Mouse (Mus musculus): ENCODE measurements around the gene Trim28. TPM values are rescaled to one million over a fixed set of nuclear protein-coding genes. Genes with fewer than 3 reads are reported as not detected.

Gene Trim28
- total RNA-seq, 2 experiments from 2014 or later: 252 to 265 TPM

DNA sequence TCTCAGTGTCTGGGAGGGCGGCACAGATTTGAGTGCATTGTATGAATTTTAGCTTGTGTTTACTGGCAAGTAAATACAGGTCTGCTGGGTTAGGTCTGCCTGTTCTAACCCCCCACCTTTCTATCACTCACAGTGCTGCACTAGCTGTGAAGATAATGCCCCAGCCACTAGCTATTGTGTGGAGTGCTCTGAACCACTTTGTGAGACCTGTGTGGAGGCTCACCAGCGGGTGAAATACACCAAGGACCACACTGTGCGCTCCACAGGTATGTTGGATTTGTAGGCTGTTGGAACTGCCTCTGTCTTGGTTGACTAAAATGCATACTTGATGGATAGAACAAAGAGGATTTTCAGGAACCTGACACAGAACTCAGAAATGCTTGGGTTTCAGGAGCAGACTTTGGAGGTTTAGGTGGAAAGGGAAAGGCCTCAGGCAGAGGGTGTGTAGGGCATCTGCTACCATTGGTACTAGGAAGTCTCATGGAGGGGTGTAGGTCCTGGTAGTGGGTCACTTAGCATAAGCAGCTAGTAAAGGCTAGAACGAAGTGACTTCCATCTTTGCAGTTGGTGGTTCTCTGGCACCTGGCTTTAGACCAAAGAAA lies 26.7 kb downstream of the Trim28 start:
- DNase-seq (ENCODE audit: extremely low spot score in 1 of 2, low spot score in 2 of 2): no peak
- intact Hi-C loops (cut with DNase I): loop anchor here (2.0 kb wide), 1 partner anchor 17 kb away; no protein-coding TSS in a partner anchor

DNA sequence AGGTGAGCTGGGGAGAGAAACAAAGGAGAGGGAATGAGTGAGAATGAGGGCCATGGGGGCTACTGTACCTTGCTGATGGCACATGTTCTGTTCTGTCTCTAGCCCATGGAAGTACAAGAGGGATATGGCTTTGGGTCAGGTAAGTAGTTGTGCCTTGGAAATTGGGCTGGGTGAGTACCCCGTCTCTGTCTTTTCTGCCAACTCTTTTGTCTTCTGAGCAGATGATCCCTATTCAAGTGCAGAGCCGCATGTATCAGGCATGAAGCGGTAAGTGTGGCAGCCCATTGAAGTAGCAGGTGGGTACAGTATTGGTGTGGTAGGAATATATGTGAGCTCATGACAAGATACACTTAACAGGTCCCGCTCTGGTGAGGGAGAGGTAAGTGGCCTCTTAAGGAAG lies 30.1 kb downstream of the Trim28 start:
- no peak for DNase-seq (ENCODE audit: extremely low spot score in 1 of 2, low spot score in 2 of 2)
- intact Hi-C loops (cut with DNase I): no loop called here

DNA sequence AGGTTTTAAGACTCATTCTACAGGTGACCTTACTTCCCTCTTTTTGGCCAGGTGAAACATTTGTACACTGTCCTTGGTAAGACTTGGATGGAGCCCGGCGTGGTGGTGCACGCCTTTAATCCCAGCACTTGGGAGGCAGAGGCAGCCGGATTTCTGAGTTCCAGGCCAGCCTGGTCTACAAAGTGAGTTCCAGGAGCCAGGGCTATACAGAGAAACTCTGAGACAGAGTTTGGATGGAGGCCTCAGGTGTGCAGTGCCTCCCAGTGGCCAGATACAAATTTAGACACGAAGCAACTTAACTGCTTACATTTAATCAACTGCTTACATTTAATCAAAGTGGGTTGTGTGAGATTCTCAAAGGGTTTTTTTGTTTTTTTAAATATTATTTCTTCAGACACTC lies 32.2 kb downstream of the Trim28 start:
- intact Hi-C loops (cut with DNase I): no loop called here
- DNase-seq (ENCODE audit: extremely low spot score in 1 of 2, low spot score in 2 of 2): peak; percentile 7 to 42

DNA sequence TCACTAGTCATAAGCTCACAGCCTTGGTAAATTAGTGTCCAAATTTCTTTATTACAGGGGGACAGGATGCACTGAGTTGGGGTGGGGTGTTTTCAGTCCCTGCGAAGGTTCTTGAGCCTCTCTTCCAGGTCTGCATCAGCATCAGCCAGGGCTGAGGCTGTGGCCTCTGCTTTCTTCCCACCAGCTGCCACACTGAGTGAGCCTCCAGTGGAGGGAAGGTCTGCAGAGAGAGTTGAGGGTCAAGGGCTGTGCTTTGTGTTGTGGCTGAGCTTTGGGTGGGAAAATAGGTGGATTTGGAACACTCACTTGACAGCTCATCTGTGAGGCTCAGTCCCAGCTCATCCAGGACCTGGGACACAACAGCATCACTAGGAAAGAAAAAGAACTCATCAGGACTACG lies 33.1 kb downstream of the Trim28 start:
- DNase-seq (ENCODE audit: extremely low spot score in 1 of 2, low spot score in 2 of 2): no peak
- intact Hi-C loops (cut with DNase I): no loop called here

DNA sequence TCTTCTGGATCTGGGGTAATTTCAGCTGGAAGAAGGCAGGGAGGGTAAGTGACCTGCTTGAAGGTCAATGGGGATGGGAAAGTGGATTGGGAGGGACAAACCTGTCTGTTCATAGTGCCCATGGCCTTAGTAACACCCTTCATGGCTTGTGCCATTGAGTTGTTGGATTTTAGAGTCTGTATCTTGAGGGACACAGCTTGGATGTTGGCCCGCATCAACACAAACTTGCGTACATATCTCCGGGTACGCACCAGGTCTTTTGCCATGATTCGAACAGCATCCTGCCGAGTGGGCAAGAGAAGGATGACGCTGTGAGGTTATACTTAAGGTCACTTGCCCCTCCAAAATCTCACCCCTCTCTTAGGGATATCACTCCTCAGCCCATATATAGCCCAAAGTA lies 33.6 kb downstream of the Trim28 start:
- DNase-seq (ENCODE audit: extremely low spot score in 1 of 2, low spot score in 2 of 2): no peak
- intact Hi-C loops (cut with DNase I): no loop called here

DNA sequence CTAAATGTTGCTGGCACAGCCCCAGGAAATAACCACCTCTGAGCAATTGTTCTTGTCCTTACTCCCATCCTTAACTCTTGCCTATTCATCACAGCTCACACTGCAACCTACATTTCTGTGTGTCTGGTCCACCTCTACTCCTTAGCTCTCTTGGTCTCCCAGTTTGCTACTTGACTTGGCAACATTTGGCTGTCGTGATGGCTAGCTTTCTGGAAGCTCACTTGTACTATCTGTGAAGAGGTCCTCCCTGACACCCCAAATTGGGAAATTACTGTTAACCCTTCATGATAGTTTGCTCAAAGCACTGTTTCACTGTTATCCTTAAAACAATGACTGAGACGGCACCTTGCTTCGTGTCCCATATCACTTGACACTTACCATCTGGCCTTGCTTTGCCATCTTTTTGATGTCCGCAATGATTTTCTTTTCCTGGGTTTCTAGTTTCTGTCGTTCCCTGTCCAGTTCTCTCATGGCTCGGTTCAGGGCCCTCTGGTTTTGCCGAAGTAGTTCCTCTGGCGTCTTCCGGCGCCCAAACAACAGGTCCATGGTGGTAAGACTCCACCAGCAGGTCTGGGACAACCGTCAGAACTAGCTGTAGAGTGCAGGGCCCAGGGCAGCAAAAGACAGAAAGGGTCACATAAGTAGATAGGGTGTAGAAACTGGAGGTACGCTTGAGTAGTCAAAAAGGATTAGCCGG lies 34.7 kb downstream of the Trim28 start:
- peak in 1 of 2 experiments; percentile 31 for DNase-seq (ENCODE audit: extremely low spot score in 1 of 2, low spot score in 2 of 2)
- intact Hi-C loops (cut with DNase I): no loop called here

DNA sequence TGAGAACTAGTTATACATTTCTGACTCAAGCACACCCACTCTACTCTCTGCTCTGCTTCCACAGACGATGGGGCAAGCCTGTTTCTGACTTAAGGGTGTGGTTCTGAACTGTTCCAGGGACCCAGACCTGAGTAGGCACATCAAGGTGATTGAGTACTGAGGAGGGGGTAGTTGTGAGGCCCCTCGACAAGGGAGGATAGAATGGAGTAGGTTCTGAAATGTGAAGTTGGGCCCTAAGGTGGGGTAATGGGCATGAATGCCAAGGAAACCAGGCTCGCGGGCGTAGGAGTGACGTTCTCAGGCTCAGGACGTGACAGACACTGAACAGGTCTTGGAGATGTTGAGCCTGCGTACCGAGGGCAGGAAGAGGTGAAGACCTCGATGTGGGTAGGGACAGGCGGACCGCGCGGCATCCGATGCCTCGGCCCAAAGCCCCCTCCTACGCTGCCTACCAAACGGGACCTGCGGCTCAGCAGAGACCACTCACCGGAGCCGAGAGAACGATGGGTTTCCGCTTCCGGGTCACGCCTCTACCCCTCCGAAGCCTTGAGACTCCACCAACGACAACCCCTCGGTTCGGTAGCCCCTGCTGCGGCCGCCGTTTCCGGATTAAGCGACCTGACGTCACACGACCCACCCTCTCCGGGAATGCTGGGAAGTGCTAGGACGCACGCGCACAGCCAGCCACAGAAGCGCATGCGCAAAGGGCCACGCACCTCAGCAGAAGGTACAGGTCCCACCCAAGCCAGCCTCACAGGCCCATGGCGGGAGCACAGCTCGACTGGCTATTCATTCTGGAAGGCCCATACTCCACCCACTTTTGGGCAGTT lies 35.4 kb downstream of the Trim28 start, which contains the start of gene Chmp2a:
Chmp2a (minus strand) TSS at position 660 of the 830 bp plus-strand sequence.
- intact Hi-C loops (cut with DNase I): no loop called here
- DNase-seq (ENCODE audit: extremely low spot score in 1 of 2, low spot score in 2 of 2): peak; percentile 97 to 98

DNA sequence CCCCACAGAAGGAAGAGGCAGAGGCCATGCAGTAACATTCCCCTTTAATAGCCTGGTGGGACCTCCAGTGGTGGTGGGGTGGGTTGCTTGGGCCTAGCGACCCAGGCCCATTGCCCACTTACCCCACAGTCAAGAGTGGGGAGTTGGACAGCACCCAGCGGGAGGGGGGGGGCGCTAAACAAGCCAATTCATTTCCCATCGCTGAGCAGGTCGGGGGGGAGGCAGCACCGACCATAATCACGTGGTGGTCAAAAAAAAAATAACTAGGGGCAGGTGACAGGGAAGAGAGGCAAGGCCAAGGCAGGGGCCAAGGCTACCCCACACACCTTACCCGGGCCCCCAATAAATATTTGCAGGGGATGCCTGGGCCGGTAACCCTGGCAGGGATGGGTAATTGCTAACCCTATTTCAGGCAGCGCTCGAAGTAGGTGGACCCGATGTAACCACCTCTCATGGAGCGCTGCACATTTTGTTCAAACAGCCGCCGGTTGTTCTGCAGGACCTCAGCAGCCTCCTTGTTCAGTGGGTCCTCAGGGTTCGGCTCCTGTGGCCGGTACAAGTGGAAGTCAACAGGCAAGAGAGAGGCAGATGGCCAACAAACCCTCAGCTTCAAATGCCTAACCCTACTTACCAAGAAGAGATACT lies 36.4 kb downstream of the Trim28 start:
- intact Hi-C loops (cut with DNase I): no loop called here
- peak in 1 of 2 experiments; percentile 60 for DNase-seq (ENCODE audit: extremely low spot score in 1 of 2, low spot score in 2 of 2)

DNA sequence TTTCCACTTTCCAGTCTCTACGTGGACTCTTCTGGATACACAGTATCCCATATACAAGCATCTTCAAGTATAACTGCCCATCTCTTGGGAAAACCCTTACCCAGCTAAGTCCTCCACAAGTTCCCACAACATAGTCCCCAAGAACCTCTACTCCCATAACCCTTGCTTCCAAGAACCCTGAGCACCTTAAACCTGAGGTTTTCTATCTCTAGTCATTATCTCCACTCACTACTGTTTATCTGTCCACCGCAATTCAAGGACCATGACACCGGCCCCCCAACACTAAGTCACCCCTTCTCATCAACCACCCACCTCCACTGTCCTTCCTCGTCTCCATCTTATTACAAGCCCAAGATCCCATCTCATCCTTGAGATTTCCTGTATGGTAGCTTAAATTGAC lies 37.9 kb downstream of the Trim28 start:
- DNase-seq (ENCODE audit: extremely low spot score in 1 of 2, low spot score in 2 of 2): no peak
- intact Hi-C loops (cut with DNase I): no loop called here

DNA sequence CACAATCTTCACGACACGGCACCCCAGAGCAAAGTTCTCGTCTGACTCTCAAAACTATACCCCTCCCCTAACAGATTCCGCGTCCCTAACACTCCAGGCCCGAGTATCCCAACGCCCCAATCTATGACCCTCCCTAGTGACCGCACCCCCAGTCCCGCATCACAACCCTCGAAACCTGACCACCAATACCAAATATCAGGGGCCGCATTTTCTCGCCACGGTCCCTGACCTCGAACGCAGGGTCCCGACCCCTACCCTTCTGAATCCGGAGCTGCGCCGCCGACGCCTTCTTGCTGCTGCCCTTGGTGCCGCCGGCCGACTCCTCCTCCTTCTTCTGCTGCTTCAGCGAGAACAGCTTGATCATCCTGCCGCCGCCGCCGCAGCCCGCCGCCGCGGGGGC lies 38.5 kb downstream of the Trim28 start:
- DNase-seq (ENCODE audit: extremely low spot score in 1 of 2, low spot score in 2 of 2): no peak
- intact Hi-C loops (cut with DNase I): no loop called here

DNA sequence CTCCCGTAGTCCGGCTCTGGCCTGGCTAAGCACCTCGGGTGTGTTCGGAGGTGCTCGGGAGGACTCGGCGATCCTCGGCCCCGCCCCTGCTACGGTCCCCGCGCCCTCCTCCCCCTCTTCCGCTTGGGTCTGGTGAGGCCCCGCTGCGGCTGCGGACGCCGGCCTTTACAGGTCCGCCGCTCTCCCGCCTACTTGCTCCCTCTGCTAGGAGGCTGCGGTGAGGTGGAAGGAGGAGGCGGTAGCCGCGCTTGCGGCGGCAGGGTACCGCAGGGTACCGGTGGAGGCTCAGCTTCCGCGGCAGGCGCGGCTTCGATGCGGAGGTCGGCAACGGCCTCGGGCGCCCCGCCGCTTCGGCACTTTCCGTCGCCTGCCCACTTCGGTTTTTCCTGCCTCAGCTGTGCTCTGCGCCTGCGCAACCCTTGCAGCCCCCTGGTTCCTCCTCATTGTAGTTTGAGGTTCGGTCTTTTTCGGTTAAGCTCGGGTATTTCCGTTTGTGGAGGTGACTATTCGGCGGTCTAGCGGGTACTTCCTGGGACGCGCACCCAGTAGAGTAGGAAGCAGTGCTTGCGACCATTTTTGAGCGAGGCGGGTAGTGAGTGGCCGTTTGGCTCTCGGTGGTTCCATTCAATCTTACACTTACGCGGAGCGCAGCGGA lies 39.1 kb downstream of the Trim28 start, which contains the start of gene Ube2m:
Ube2m (minus strand) TSS at position 375 of the 655 bp plus-strand sequence.
- peak; percentile 99 to 100 for DNase-seq (ENCODE audit: extremely low spot score in 1 of 2, low spot score in 2 of 2)
- intact Hi-C loops (cut with DNase I): no loop called here

DNA sequence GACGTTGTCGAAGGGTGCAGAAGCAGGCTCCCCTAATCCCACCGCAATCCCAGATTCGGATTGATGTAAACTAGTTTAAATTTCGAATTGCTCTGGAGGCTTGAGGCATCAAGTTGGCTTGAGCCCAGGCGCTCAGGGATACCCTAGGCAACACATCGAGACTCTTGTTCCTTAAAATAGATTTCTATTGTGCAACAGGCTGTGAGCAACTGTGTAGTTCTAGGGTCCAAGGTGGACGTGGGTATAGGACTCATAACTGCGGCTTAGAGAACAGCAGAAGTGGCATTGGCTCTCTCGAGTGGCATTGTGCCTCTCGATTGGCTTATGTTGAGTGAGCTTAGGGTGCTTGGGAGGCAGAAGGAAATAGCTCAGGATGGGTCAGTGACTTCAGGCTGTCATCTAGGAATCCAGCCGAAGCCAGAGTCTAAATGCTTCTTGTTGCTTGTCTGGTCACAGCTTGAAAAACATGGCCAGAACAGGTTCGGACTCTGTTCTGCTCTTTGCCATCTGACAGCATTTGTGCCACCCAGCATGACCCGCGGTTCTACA lies 39.8 kb downstream of the Trim28 start:
- intact Hi-C loops (cut with DNase I): no loop called here
- peak in 1 of 2 experiments; percentile 68 for DNase-seq (ENCODE audit: extremely low spot score in 1 of 2, low spot score in 2 of 2)

DNA sequence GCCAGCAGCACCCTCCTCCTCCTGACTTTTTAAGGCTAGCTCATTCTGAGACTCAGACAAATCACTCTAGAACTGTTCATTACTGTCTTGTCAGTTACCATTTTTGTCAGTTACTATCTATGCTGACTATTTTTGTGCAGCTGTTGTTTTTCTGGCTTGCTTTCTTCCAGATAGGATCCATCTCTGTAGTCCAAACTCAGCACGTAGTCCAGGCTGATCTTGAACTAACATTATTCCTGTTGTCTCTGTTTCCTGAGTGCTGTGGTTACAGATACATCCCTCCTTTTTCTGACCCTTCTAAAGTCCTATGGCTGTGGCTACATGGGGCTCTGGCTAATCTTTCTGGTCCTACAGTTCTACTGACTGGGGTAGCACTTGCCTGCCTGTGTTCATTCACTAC lies 40.3 kb downstream of the Trim28 start:
- intact Hi-C loops (cut with DNase I): no loop called here
- peak in 1 of 2 experiments; percentile 5 for DNase-seq (ENCODE audit: extremely low spot score in 1 of 2, low spot score in 2 of 2)

DNA sequence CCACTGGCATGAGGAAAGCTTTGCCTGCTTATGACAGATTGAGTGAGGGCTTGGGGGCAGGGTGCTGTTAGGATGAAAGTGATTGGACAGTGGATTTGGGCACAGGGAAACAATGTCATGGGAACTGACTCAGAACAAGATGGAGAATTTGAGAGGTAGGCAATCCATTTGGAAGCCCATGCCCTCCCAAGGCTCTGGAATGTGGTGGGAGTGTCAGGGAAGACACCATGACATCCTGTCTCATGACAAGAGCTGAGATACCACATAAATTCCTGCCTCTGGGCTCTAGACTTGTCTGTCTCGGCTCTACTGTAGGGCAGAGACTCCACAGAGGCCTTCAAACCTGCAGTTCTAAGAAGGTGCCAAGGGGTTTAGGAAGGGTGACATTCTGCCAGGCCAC lies 42.3 kb downstream of the Trim28 start:
- intact Hi-C loops (cut with DNase I): loop anchor here (5.0 kb wide), 1 partner anchor 34 kb away; no protein-coding TSS in a partner anchor
- no peak for DNase-seq (ENCODE audit: extremely low spot score in 1 of 2, low spot score in 2 of 2)

DNA sequence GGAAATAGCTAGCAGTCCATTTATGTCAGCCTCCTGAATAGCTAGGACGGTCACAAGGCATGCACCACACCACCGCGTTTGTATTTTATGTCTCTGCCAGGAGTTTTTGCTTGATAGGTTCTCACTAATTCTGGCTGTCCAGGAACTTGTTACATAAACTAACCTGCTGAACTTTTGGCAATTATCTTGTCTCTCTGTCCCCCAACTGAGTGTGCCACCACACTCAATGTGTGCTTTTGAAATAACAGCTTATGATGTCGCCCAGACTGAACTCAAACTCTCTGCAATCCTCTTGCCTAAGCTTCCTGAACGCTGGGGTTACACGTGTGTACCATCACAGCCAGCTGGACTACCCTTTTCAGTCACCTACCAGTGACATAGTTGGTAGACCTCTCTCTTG lies 43.6 kb downstream of the Trim28 start:
- intact Hi-C loops (cut with DNase I): loop anchor here (5.0 kb wide), 1 partner anchor 35 kb away; no protein-coding TSS in a partner anchor
- no peak for DNase-seq (ENCODE audit: extremely low spot score in 1 of 2, low spot score in 2 of 2)

DNA sequence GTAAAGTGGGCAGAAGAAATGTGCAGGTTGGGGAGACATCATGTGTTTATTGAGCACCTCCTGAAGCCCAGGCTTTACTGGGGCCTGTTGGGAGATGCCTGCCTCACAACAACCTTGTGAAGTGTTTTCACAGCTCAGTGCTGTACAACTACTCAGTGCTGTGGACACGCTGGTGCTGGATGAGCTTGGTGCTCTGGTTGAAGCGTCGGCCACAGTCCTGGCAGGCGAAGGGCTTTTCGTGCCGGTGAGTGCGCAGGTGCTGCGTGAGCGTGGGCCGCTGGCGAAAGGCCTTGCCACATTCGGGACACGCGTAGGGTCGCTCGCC lies 44.2 kb downstream of the Trim28 start:
- intact Hi-C loops (cut with DNase I): loop anchor here (5.0 kb wide), 1 partner anchor 36 kb away; no protein-coding TSS in a partner anchor
- peak in 1 of 2 experiments; percentile 7 for DNase-seq (ENCODE audit: extremely low spot score in 1 of 2, low spot score in 2 of 2)

DNA sequence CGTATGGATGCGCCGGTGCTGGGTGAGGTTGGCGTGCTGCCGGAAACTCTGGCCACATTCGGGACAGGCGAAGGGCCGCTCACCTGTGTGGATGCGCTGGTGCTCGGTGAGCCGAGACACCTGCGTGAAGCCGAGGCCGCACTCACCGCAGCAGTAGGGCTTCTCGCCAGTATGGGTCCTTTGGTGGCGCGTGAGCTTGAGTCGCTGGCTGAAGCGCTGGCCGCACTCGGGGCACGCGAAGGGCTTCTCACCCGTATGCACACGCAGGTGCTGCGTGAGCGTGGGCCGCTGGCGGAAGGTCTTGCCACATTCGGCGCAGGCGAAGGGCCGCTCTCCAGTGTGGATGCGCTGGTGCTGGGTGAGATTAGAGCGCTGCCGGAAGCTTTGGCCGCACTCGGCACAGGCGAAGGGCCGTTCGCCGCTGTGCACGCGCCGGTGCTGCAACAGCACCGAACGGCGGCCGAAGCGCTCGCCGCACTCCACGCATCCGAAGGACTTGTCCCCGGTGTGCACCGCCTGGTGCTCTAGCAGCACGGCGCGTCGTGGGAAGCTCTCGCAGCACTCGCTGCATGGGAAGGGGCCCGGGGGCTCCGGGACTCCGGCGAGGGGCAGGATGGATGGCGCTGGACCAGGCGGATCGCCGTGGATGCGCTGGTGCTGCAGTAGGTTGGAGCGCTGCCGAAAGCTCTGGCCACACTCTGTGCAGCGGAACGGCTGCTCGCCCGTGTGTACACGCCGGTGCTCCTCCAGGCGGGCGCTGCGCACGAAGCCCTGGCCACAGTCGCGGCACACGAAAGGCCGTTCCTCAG lies 44.7 kb downstream of the Trim28 start:
- intact Hi-C loops (cut with DNase I): loop anchor here (5.0 kb wide), 1 partner anchor 36 kb away; no protein-coding TSS in a partner anchor
- DNase-seq (ENCODE audit: extremely low spot score in 1 of 2, low spot score in 2 of 2): peak; percentile 15 to 76
